Mouse (Mus musculus): ENCODE measurements at regions not wholly inside any gene's neighbourhood (a gene's known extent, or its start where the extent isn't known, plus 50 kb on each side); places are given as distances from the start of the nearest gene placed in this dataset.

GRCm38 (mm10) chr14:80471470-80471869 lies 487.6 kb downstream of the Olfm4 start:
- peaks cover 8% of the 10 kb centered on the region; the same call in 1 of the 2 replicates for H3K9me3 ChIP-seq (ENCODE audit: low read length)
- no peaks in the 10 kb centered on the region for H3K36me3 ChIP-seq (ENCODE audit: insufficient read depth, low read length)
- no peaks in the 10 kb centered on the region for H3K27me3 ChIP-seq (ENCODE audit: insufficient read depth, low read length)
- H3K4me1 ChIP-seq (replicated peaks; ENCODE audit: low read depth, low read length), result no peaks in the 10 kb centered on the region
- no peak for TF ChIP-seq POU5F1 (IDR thresholded peaks at IDR 0.05; ENCODE audit: borderline replicate concordance, low read length)
- no peak for TF ChIP-seq CTCF (conservative IDR thresholded peaks at IDR 0.05; ENCODE audit: low read length)
- no peak for TF ChIP-seq NANOG (IDR thresholded peaks at IDR 0.05; ENCODE audit: borderline replicate concordance, low read length)
- H3K4me3 ChIP-seq (replicated peaks; ENCODE audit: low read length), result no peak overlapping the region

GRCm38 (mm10) chr14:80479918-80480317 lies 496.0 kb downstream of the Olfm4 start:
- Histone ChIP-seq H3K9me3 (ENCODE audit: low read length) (no peaks in the 10 kb centered on the region), H3K4me1 (replicated peaks; ENCODE audit: low read depth, low read length) (no peaks in the 10 kb centered on the region), H3K4me3 (replicated peaks; ENCODE audit: low read length) (no peak overlapping the region), H3K36me3 (ENCODE audit: insufficient read depth, low read length) (no peaks in the 10 kb centered on the region), H3K27me3 (ENCODE audit: insufficient read depth, low read length) (no peaks in the 10 kb centered on the region)
- no peak for TF ChIP-seq NANOG (IDR thresholded peaks at IDR 0.05; ENCODE audit: borderline replicate concordance, low read length)
- no peak for TF ChIP-seq CTCF (conservative IDR thresholded peaks at IDR 0.05; ENCODE audit: low read length)
- TF ChIP-seq POU5F1 (IDR thresholded peaks at IDR 0.05; ENCODE audit: borderline replicate concordance, low read length), result no peak

- no peak for TF ChIP-seq POU5F1 (IDR thresholded peaks at IDR 0.05; ENCODE audit: borderline replicate concordance, low read length)
- TF ChIP-seq NANOG (IDR thresholded peaks at IDR 0.05; ENCODE audit: borderline replicate concordance, low read length), result no peak
- no peak for TF ChIP-seq CTCF (conservative IDR thresholded peaks at IDR 0.05; ENCODE audit: low read length)
- 0 out of 2 replicates have a peak, but pooled peaks cover 2% of the 10 kb centered on the region for H3K9me3 ChIP-seq (ENCODE audit: low read length)
- no peaks in the 10 kb centered on the region for H3K36me3 ChIP-seq (ENCODE audit: insufficient read depth, low read length)
- H3K27me3 ChIP-seq (ENCODE audit: insufficient read depth, low read length), result no peaks in the 10 kb centered on the region
- H3K4me1 ChIP-seq (replicated peaks; ENCODE audit: low read depth, low read length), result no peaks in the 10 kb centered on the region
- no peak overlapping the region for H3K4me3 ChIP-seq (replicated peaks; ENCODE audit: low read length)
Observed at GRCm38 (mm10) chr14:80482771-80483170, 498.9 kb downstream of the Olfm4 start.

GRCm38 (mm10) chr14:80484256-80484655 lies 500.4 kb downstream of the Olfm4 start:
- Histone ChIP-seq H3K4me3 (replicated peaks; ENCODE audit: low read length) (no peak overlapping the region), H3K27me3 (ENCODE audit: insufficient read depth, low read length) (no peaks in the 10 kb centered on the region), H3K36me3 (ENCODE audit: insufficient read depth, low read length) (no peaks in the 10 kb centered on the region), H3K9me3 (ENCODE audit: low read length) (0 out of 2 replicates have a peak, but pooled peaks cover 2% of the 10 kb centered on the region), H3K4me1 (replicated peaks; ENCODE audit: low read depth, low read length) (no peaks in the 10 kb centered on the region)
- TF ChIP-seq POU5F1 (IDR thresholded peaks at IDR 0.05; ENCODE audit: borderline replicate concordance, low read length) (no peak), NANOG (IDR thresholded peaks at IDR 0.05; ENCODE audit: borderline replicate concordance, low read length) (no peak), CTCF (conservative IDR thresholded peaks at IDR 0.05; ENCODE audit: low read length) (no peak)

GRCm38 (mm10) chr14:80485149-80485548 lies 501.3 kb downstream of the Olfm4 start:
- Histone ChIP-seq H3K4me1 (replicated peaks; ENCODE audit: low read depth, low read length) (no peaks in the 10 kb centered on the region), H3K36me3 (ENCODE audit: insufficient read depth, low read length) (no peaks in the 10 kb centered on the region), H3K9me3 (ENCODE audit: low read length) (0 out of 2 replicates have a peak, but pooled peaks cover 2% of the 10 kb centered on the region), H3K4me3 (replicated peaks; ENCODE audit: low read length) (no peak overlapping the region), H3K27me3 (ENCODE audit: insufficient read depth, low read length) (no peaks in the 10 kb centered on the region)
- no peak for TF ChIP-seq CTCF (conservative IDR thresholded peaks at IDR 0.05; ENCODE audit: low read length)

GRCm38 (mm10) chr14:80486605-80487004 lies 502.7 kb downstream of the Olfm4 start:
- Histone ChIP-seq H3K27me3 (ENCODE audit: insufficient read depth, low read length) (no peaks in the 10 kb centered on the region), H3K4me3 (replicated peaks; ENCODE audit: low read length) (no peak overlapping the region), H3K9me3 (ENCODE audit: low read length) (0 out of 2 replicates have a peak, but pooled peaks cover 2% of the 10 kb centered on the region), H3K36me3 (ENCODE audit: insufficient read depth, low read length) (no peaks in the 10 kb centered on the region), H3K4me1 (replicated peaks; ENCODE audit: low read depth, low read length) (no peaks in the 10 kb centered on the region)
- TF ChIP-seq POU5F1 (IDR thresholded peaks at IDR 0.05; ENCODE audit: borderline replicate concordance, low read length), result no peak
- no peak for TF ChIP-seq CTCF (conservative IDR thresholded peaks at IDR 0.05; ENCODE audit: low read length)
- no peak for TF ChIP-seq NANOG (IDR thresholded peaks at IDR 0.05; ENCODE audit: borderline replicate concordance, low read length)

- H3K9me3 ChIP-seq (ENCODE audit: low read length), result no peaks in the 10 kb centered on the region
- no peak overlapping the region for H3K4me3 ChIP-seq (replicated peaks; ENCODE audit: low read length)
- H3K27me3 ChIP-seq (ENCODE audit: insufficient read depth, low read length), result no peaks in the 10 kb centered on the region
- H3K36me3 ChIP-seq (ENCODE audit: insufficient read depth, low read length), result no peaks in the 10 kb centered on the region
- TF ChIP-seq CTCF (conservative IDR thresholded peaks at IDR 0.05; ENCODE audit: low read length) (no peak), POU5F1 (IDR thresholded peaks at IDR 0.05; ENCODE audit: borderline replicate concordance, low read length) (no peak), NANOG (IDR thresholded peaks at IDR 0.05; ENCODE audit: borderline replicate concordance, low read length) (no peak)
- no peaks in the 10 kb centered on the region for H3K4me1 ChIP-seq (replicated peaks; ENCODE audit: low read depth, low read length)
Observed at GRCm38 (mm10) chr14:80492043-80492900, 508.4 kb downstream of the Olfm4 start.

GRCm38 (mm10) chr14:80492901-80493279 lies 509.0 kb downstream of the Olfm4 start:
- TF ChIP-seq CTCF (conservative IDR thresholded peaks at IDR 0.05; ENCODE audit: low read length) (no peak), POU5F1 (IDR thresholded peaks at IDR 0.05; ENCODE audit: borderline replicate concordance, low read length) (no peak), NANOG (IDR thresholded peaks at IDR 0.05; ENCODE audit: borderline replicate concordance, low read length) (no peak)
- no peaks in the 10 kb centered on the region for H3K9me3 ChIP-seq (ENCODE audit: low read length)

More at GRCm38 (mm10) chr14:80492901-80493279, 509.0 kb downstream of the Olfm4 start:
- Histone ChIP-seq H3K27me3 (ENCODE audit: insufficient read depth, low read length) (no peaks in the 10 kb centered on the region), H3K4me3 (replicated peaks; ENCODE audit: low read length) (no peak overlapping the region), H3K36me3 (ENCODE audit: insufficient read depth, low read length) (no peaks in the 10 kb centered on the region), H3K4me1 (replicated peaks; ENCODE audit: low read depth, low read length) (no peaks in the 10 kb centered on the region)
